Mouse (Mus musculus) urinary bladder, postnatal 0 days (tissue): ENCODE results near the gene Nptxr. TPM values are rescaled to one million over a fixed set of nuclear protein-coding genes. Genes with fewer than 3 reads are reported as not detected.

ENCODE experiments used
- polyA plus RNA-seq: library from polyadenylated mRNA; unstranded; fragments of >200 nt; fragmentation: Nextera tagmentation; extraction: Ambion mirVana; gene quantifications from 2 replicates; pipeline ENCODE4 v1.2.1, GENCODE M21; 2015

Gene Nptxr
- 3.2 and 3.3 TPM in 2 replicates for polyA plus RNA-seq

GRCm38 (mm10) chr15:79804352-79805071 lies at the start of gene Nptxr:
TSS of gene Nptxr (minus strand) at chr15:79804766.

GRCm38 (mm10) chr15:79834130-79834880 lies 29.7 kb upstream of the Nptxr start, which contains the start of the genes Npcd and Cbx6:
TSS of gene Npcd (minus strand) at chr15:79834237.
TSS of gene Cbx6 (minus strand) at chr15:79834688.

GRCm38 (mm10) chr15:79777749-79778148 lies 26.8 kb downstream of the Nptxr start, which contains the start of gene Dnal4:
TSS of gene Dnal4 (minus strand) at chr15:79777849.

GRCm38 (mm10) chr15:79741921-79742705 lies 62.5 kb downstream of the Nptxr start, which contains the start of gene Sun2:
TSS of gene Sun2 (minus strand) at chr15:79742536.

Other genes starting within 250 kb of the Nptxr start
- gene Dmc1, start 199.7 kb downstream of the Nptxr start, polyA plus RNA-seq, result 2.2 and 2.4 TPM in 2 replicates
- 0.33 and 0.59 TPM in 2 replicates for gene Fam227a, start 145.8 kb downstream of the Nptxr start, polyA plus RNA-seq
- gene Cby1, start 145.6 kb downstream of the Nptxr start, polyA plus RNA-seq, result 25.8 and 26.8 TPM in 2 replicates
- 165 and 179 TPM in 2 replicates for gene Tomm22, start 133.9 kb downstream of the Nptxr start, polyA plus RNA-seq
- 13.3 and 13.7 TPM in 2 replicates for gene Josd1, start 116.8 kb downstream of the Nptxr start, polyA plus RNA-seq
- 19.3 and 20.0 TPM in 2 replicates for gene Gtpbp1, start 113.9 kb downstream of the Nptxr start, polyA plus RNA-seq
- gene Sun2, start 62.2 kb downstream of the Nptxr start, polyA plus RNA-seq, result 5.7 and 6.0 TPM in 2 replicates
- gene Dnal4, start 26.9 kb downstream of the Nptxr start, polyA plus RNA-seq, result 37.7 and 38.3 TPM in 2 replicates
- gene Npcd, start 29.5 kb upstream of the Nptxr start, polyA plus RNA-seq, result 0.22 and 0.82 TPM in 2 replicates
- gene Cbx6, start 29.9 kb upstream of the Nptxr start, polyA plus RNA-seq, result 43.3 and 46.2 TPM in 2 replicates
- 15.2 and 15.6 TPM in 2 replicates for gene Apobec3, start 86.9 kb upstream of the Nptxr start, polyA plus RNA-seq
- 2.6 and 3.3 TPM in 2 replicates for gene Cbx7, start 166.4 kb upstream of the Nptxr start, polyA plus RNA-seq
- 1.6 and 1.8 TPM in 2 replicates for gene Pdgfb, start 210.2 kb upstream of the Nptxr start, polyA plus RNA-seq